Mouse (Mus musculus): ENCODE measurements around the gene Lrrc29. TPM values are rescaled to one million over a fixed set of nuclear protein-coding genes. Genes with fewer than 3 reads are reported as not detected.

Gene Lrrc29
- polyA plus RNA-seq, 1 experiment from 2014 or later: 2.1 TPM

DNA sequence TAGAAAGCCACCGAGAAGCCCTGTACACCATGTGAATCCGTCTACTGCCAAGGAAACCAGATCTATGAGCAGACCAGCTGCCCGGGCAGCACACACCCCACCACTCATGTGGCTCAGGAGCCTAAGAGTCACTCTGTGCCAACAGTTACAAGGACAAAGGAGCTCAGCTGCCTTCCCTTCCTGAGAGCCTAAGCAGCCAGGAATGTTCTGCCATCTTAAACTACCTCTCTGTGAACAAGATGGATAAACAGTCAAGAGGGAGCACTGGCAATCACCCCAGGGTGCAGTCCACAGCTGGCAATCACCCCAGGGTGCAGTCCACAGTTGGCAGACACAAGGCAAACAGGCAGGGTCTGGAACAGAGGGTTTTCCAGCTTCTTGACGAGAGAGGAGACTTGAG lies 8.1 kb downstream of the Lrrc29 start:
- no peak overlapping the region for H3K4me3 ChIP-seq (replicated peaks; ENCODE audit: low read length)
- H3K27ac ChIP-seq (ENCODE audit: low read length): no peak overlapping the region
- 85% methylated on average over 4 of the region's 4 CpGs for WGBS
- ATAC-seq (ENCODE audit: insufficient read depth, low FRiP score): no peak
- no peak overlapping the region for H3K9ac ChIP-seq (ENCODE audit: low read length)
- no peaks in the 10 kb centered on the region for H3K4me1 ChIP-seq (ENCODE audit: control insufficient read depth, insufficient read depth, low read length)
- H3K4me2 ChIP-seq (ENCODE audit: low read depth, low read length): no peak overlapping the region
- H3K27me3 ChIP-seq (ENCODE audit: control insufficient read depth, insufficient read depth, low read length): no peaks in the 10 kb centered on the region
- H3K9me3 ChIP-seq (replicated peaks; ENCODE audit: control insufficient read depth, low read length): no peaks in the 10 kb centered on the region
- H3K36me3 ChIP-seq (ENCODE audit: control insufficient read depth, insufficient read depth, low read length): no peaks in the 10 kb centered on the region

DNA sequence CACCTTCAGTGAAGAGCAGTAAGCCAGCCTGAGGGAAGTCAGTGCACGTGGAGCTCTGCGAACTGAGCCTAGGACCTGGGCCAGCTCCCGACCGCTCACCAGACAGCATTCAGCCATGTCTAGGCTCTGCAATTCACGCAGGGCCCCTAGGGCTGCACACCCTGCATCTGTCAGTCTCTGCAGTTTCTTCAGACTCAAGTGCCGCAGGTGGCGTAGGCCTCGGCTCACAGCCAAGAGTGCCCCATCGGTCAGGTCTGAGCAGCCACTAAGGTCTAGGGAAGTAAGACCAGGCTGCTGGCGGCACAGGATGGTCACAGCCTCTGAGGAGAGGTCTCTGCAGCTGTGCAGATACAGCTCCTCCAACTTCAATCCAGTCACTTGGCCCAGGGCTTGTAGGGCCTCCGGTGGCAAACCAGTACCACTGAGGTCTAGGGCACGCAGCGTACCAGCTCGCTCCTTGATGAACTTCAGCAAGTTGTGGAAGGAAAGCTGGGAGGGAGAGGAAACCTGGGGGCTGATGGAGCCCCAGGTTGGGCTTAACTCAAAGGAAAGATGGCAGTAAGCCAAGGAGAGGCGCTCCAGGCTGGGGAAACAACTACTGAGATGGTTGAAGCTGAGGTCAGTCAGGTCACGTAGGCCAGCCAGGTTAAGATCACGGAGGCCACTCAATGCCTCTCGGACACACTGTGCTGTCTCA lies 10.9 kb downstream of the Lrrc29 start:
- no peak overlapping the region for H3K27ac ChIP-seq (ENCODE audit: low read length)
- H3K27me3 ChIP-seq (ENCODE audit: control insufficient read depth, insufficient read depth, low read length): no peaks in the 10 kb centered on the region
- H3K4me1 ChIP-seq (ENCODE audit: control insufficient read depth, insufficient read depth, low read length): no peaks in the 10 kb centered on the region
- H3K36me3 ChIP-seq (ENCODE audit: control insufficient read depth, insufficient read depth, low read length): 0 out of 2 replicates have a peak, but pooled peaks cover 5% of the 10 kb centered on the region
- no peak overlapping the region for H3K4me3 ChIP-seq (replicated peaks; ENCODE audit: low read length)
- H3K4me2 ChIP-seq (ENCODE audit: low read depth, low read length): no peak overlapping the region
- WGBS: 90% methylated on average over 18 of the region's 18 CpGs
- no peak overlapping the region for H3K9ac ChIP-seq (ENCODE audit: low read length)
- ATAC-seq (ENCODE audit: insufficient read depth, low FRiP score): no peak
- H3K9me3 ChIP-seq (replicated peaks; ENCODE audit: control insufficient read depth, low read length): no peaks in the 10 kb centered on the region

- Histone ChIP-seq H3K36me3 (ENCODE audit: control insufficient read depth, insufficient read depth, low read length) (peaks cover 5% of the 10 kb centered on the region; the same call in 1 of the 2 replicates), H3K27me3 (ENCODE audit: control insufficient read depth, insufficient read depth, low read length) (no peaks in the 10 kb centered on the region), H3K4me2 (ENCODE audit: low read depth, low read length) (no peak overlapping the region), H3K27ac (ENCODE audit: low read length) (no peak overlapping the region), H3K9ac (ENCODE audit: low read length) (no peak overlapping the region), H3K4me1 (ENCODE audit: control insufficient read depth, insufficient read depth, low read length) (no peaks in the 10 kb centered on the region), H3K4me3 (replicated peaks; ENCODE audit: low read length) (no peak overlapping the region), H3K9me3 (replicated peaks; ENCODE audit: control insufficient read depth, low read length) (no peaks in the 10 kb centered on the region)
- ATAC-seq (ENCODE audit: insufficient read depth, low FRiP score): no peak
- 76% methylated on average over 9 of the region's 9 CpGs for whole genome bisulfite sequencing
These were observed 12.3 kb downstream of the Lrrc29 start for GRCm38 (mm10) chr8:105313622-105314402.

- H3K36me3 ChIP-seq (ENCODE audit: control insufficient read depth, insufficient read depth, low read length): peaks cover 6% of the 10 kb centered on the region; the same call in 1 of the 2 replicates
- no peak overlapping the region for H3K4me2 ChIP-seq (ENCODE audit: low read depth, low read length)
- no peak overlapping the region for H3K4me3 ChIP-seq (replicated peaks; ENCODE audit: low read length)
- WGBS: 84% methylated on average over 8 of the region's 8 CpGs
- no peaks in the 10 kb centered on the region for H3K9me3 ChIP-seq (replicated peaks; ENCODE audit: control insufficient read depth, low read length)
- H3K9ac ChIP-seq (ENCODE audit: low read length): no peak overlapping the region
- no peak overlapping the region for H3K27ac ChIP-seq (ENCODE audit: low read length)
- no peaks in the 10 kb centered on the region for H3K27me3 ChIP-seq (ENCODE audit: control insufficient read depth, insufficient read depth, low read length)
- no peaks in the 10 kb centered on the region for H3K4me1 ChIP-seq (ENCODE audit: control insufficient read depth, insufficient read depth, low read length)
- no peak; the same call in 1 of the 2 replicates for ATAC-seq (ENCODE audit: insufficient read depth, low FRiP score)
These were observed 13.1 kb downstream of the Lrrc29 start for GRCm38 (mm10) chr8:105312891-105313481.

DNA sequence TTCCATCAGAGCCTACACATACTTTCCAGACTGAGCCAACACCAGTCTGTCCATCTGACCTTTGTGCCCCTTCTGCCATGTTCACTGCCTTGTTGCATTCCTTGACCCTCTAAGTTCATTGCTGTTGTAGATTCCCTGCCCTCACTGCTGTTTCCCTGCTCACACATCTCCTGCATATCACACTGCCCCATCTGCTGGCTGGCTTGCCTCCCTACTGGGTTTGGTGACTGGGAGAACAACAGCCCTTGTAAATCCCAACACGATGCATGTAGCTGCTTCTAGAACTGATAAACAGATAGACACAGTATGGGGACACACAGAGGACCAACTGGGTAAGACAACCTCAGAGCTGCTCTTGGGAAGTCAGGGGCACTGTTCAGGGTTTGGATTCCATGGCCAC lies 14.4 kb downstream of the Lrrc29 start:
- no peak overlapping the region for H3K4me3 ChIP-seq (replicated peaks; ENCODE audit: low read length)
- WGBS: 73% methylated on average over 1 of the region's 1 CpGs
- no peaks in the 10 kb centered on the region for H3K4me1 ChIP-seq (ENCODE audit: control insufficient read depth, insufficient read depth, low read length)
- H3K27ac ChIP-seq (ENCODE audit: low read length): no peak overlapping the region
- peaks cover 9% of the 10 kb centered on the region; the same call in 1 of the 2 replicates for H3K36me3 ChIP-seq (ENCODE audit: control insufficient read depth, insufficient read depth, low read length)
- no peak overlapping the region for H3K9ac ChIP-seq (ENCODE audit: low read length)
- H3K9me3 ChIP-seq (replicated peaks; ENCODE audit: control insufficient read depth, low read length): no peaks in the 10 kb centered on the region
- ATAC-seq (ENCODE audit: insufficient read depth, low FRiP score): no peak
- no peak overlapping the region for H3K4me2 ChIP-seq (ENCODE audit: low read depth, low read length)
- H3K27me3 ChIP-seq (ENCODE audit: control insufficient read depth, insufficient read depth, low read length): no peaks in the 10 kb centered on the region

DNA sequence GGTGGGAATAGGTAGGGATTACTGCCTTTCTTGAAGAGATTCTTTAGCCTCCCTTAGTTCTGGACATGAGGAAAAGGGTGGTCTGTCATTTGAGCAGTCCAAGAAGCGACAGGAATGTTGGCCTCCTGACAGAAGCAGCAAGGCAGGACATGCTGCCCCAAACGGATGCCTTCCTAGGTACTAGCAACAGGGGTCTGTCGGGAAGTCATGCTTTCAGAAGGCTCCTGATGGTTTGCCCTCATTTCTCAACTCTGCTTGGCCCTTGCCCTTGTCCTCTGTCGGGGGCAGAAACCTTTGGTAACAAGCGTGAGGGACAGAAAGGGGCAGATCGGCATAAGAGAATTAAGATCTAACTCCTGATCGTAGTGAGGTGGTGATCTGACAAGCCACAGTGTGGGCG lies 16.0 kb downstream of the Lrrc29 start:
- 78% methylated on average over 8 of the region's 8 CpGs for WGBS
- no peak overlapping the region for H3K27ac ChIP-seq (ENCODE audit: low read length)
- no peak for ATAC-seq (ENCODE audit: insufficient read depth, low FRiP score)
- no peak overlapping the region for H3K4me3 ChIP-seq (replicated peaks; ENCODE audit: low read length)
- H3K36me3 ChIP-seq (ENCODE audit: control insufficient read depth, insufficient read depth, low read length): peaks cover 9% of the 10 kb centered on the region; the same call in 1 of the 2 replicates
- no peak overlapping the region for H3K4me2 ChIP-seq (ENCODE audit: low read depth, low read length)
- H3K27me3 ChIP-seq (ENCODE audit: control insufficient read depth, insufficient read depth, low read length): no peaks in the 10 kb centered on the region
- H3K9ac ChIP-seq (ENCODE audit: low read length): no peak overlapping the region
- H3K4me1 ChIP-seq (ENCODE audit: control insufficient read depth, insufficient read depth, low read length): peaks cover 13% of the 10 kb centered on the region
- no peaks in the 10 kb centered on the region for H3K9me3 ChIP-seq (replicated peaks; ENCODE audit: control insufficient read depth, low read length)

DNA sequence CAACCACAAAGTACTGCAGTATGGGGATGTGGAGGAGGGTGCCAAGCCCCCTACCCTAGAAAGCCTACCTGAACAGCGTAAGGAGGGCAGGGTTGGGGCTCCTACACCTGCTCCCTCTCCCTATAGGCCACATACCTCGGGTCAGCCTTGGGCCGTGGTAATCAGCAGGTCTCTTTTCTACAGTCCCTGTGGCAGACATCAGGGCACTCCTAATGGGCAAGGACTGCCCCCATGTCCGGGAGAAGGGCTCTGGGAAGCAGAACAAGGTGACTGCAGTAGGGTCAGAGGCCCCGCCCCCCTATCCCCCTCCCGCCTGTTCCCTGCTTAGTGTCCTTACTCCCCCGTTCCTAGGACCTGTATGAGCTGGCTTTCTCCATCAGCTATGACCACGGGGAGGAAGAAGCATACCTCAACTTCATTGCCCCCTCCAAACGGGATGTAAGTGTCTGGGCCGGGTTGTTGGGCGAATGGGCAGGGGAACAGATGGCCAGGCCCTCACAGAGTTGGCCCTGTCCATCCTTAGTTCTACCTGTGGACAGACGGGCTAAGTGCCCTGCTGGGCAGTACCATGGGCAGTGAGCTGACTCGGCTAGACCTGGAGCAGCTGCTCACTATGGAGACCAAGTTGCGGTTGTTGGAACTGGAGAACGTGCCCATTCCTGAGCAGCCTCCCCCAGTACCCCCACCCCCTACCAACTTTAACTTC lies 16.8 kb downstream of the Lrrc29 start:
- Histone ChIP-seq H3K9ac (ENCODE audit: low read length) (no peak overlapping the region), H3K4me2 (ENCODE audit: low read depth, low read length) (no peak overlapping the region), H3K4me1 (ENCODE audit: control insufficient read depth, insufficient read depth, low read length) (peaks cover 21% of the 10 kb centered on the region), H3K27me3 (ENCODE audit: control insufficient read depth, insufficient read depth, low read length) (no peaks in the 10 kb centered on the region), H3K9me3 (replicated peaks; ENCODE audit: control insufficient read depth, low read length) (no peaks in the 10 kb centered on the region), H3K27ac (ENCODE audit: low read length) (no peak overlapping the region), H3K4me3 (replicated peaks; ENCODE audit: low read length) (no peak overlapping the region), H3K36me3 (ENCODE audit: control insufficient read depth, insufficient read depth, low read length) (peaks cover 9% of the 10 kb centered on the region; the same call in 1 of the 2 replicates)
- 80% methylated on average over 15 of the region's 15 CpGs for WGBS
- no peak for ATAC-seq (ENCODE audit: insufficient read depth, low FRiP score)

GRCm38 (mm10) chr8:105308428-105308827 lies 17.6 kb downstream of the Lrrc29 start:
- 91% methylated on average over 10 of the region's 10 CpGs for WGBS
- Histone ChIP-seq H3K27me3 (ENCODE audit: control insufficient read depth, insufficient read depth, low read length) (no peaks in the 10 kb centered on the region), H3K4me1 (ENCODE audit: control insufficient read depth, insufficient read depth, low read length) (peaks cover 24% of the 10 kb centered on the region), H3K9ac (ENCODE audit: low read length) (no peak overlapping the region), H3K36me3 (ENCODE audit: control insufficient read depth, insufficient read depth, low read length) (peaks cover 9% of the 10 kb centered on the region; the same call in 1 of the 2 replicates), H3K9me3 (replicated peaks; ENCODE audit: control insufficient read depth, low read length) (no peaks in the 10 kb centered on the region), H3K4me2 (ENCODE audit: low read depth, low read length) (no peak overlapping the region), H3K27ac (ENCODE audit: low read length) (no peak overlapping the region), H3K4me3 (replicated peaks; ENCODE audit: low read length) (no peak overlapping the region)
- no peak for ATAC-seq (ENCODE audit: insufficient read depth, low FRiP score)
